Mouse (Mus musculus): ENCODE results near the gene Prlr. TPM values are rescaled to one million over a fixed set of nuclear protein-coding genes. Genes with fewer than 3 reads are reported as not detected.
A peak's percentile ranks its signal among the peaks of the same experiment; 100 is the strongest.

Gene Prlr
- 1.9 and 2.4 TPM in 2 replicates for total RNA-seq (2014; rRNA removed)
- polyA plus RNA-seq (2015; fragmentation: Nextera tagmentation; extraction: Ambion mirVana) = 3.1 and 3.4 TPM in 2 replicates

GRCm38 (mm10) chr15:10177083-10177482 is at the start of gene Prlr:
Gene Prlr, plus strand, starts transcription at chr15:10177238.
- DNase-seq (ENCODE audit: low spot score) (peak; percentile 16), ATAC-seq (no peak)
- Histone ChIP-seq H3K9ac (replicated peaks; ENCODE audit: low read length) (peak within 1 kb of the TSS; percentile 43), H3K27ac (no peak within 1 kb of the TSS; the same call in 1 of the 2 replicates), H3K36me3 (ENCODE audit: insufficient read depth, low read length) (no peaks in the 10 kb centered on the region), H3K4me1 (ENCODE audit: insufficient read depth, low read length) (no peaks in the 10 kb centered on the region), H3K9me3 (ENCODE audit: low read length) (no peaks in the 10 kb centered on the region), H3K27me3 (ENCODE audit: insufficient read depth, low read length) (no peaks in the 10 kb centered on the region), H3K4me3 (ENCODE audit: low read length) (peak within 1 kb of the TSS; percentile 40), H3K4me2 (ENCODE audit: low read depth, low read length) (peak within 1 kb of the TSS; percentile 78)
- 2% methylated on average over 9 of the region's 9 CpGs for WGBS
- no peak for TF ChIP-seq CTCF (IDR thresholded peaks at IDR 0.05; ENCODE audit: low read depth)

GRCm38 (mm10) chr15:10133781-10134180 is 43.3 kb upstream of the Prlr start:
- no peaks in the 10 kb centered on the region for H3K36me3 ChIP-seq (ENCODE audit: insufficient read depth, low read length)
- no peaks in the 10 kb centered on the region for H3K9me3 ChIP-seq (ENCODE audit: low read length)
- no peaks in the 10 kb centered on the region for H3K27me3 ChIP-seq (ENCODE audit: insufficient read depth, low read length)
- H3K4me3 ChIP-seq (ENCODE audit: low read length) = no peak overlapping the region
- ATAC-seq = no peak
- no peak for DNase-seq (ENCODE audit: low spot score)
- no peak overlapping the region for H3K9ac ChIP-seq (replicated peaks; ENCODE audit: low read length)
- no peaks in the 10 kb centered on the region for H3K4me1 ChIP-seq (ENCODE audit: insufficient read depth, low read length)
- no peak for TF ChIP-seq CTCF (IDR thresholded peaks at IDR 0.05; ENCODE audit: low read depth)
- WGBS = 89% methylated on average over 2 of the region's 2 CpGs
- no peak overlapping the region for H3K4me2 ChIP-seq (ENCODE audit: low read depth, low read length)
- H3K27ac ChIP-seq = no peak overlapping the region

- Histone ChIP-seq H3K4me2 (ENCODE audit: low read depth, low read length) (no peak overlapping the region), H3K9me3 (ENCODE audit: low read length) (no peaks in the 10 kb centered on the region), H3K36me3 (ENCODE audit: insufficient read depth, low read length) (no peaks in the 10 kb centered on the region), H3K4me3 (ENCODE audit: low read length) (no peak overlapping the region), H3K27ac (no peak overlapping the region), H3K4me1 (ENCODE audit: insufficient read depth, low read length) (no peaks in the 10 kb centered on the region), H3K27me3 (ENCODE audit: insufficient read depth, low read length) (no peaks in the 10 kb centered on the region), H3K9ac (replicated peaks; ENCODE audit: low read length) (no peak overlapping the region)
- no peak for DNase-seq (ENCODE audit: low spot score)
- WGBS = 80% methylated on average over 4 of the region's 4 CpGs
- TF ChIP-seq CTCF (IDR thresholded peaks at IDR 0.05; ENCODE audit: low read depth) = no peak
- no peak for ATAC-seq
These were observed 42.1 kb upstream of the Prlr start for GRCm38 (mm10) chr15:10134889-10135288.

GRCm38 (mm10) chr15:10144520-10144919 is 32.5 kb upstream of the Prlr start:
- 92% methylated on average over 5 of the region's 5 CpGs for WGBS
- DNase-seq (ENCODE audit: low spot score) (no peak), ATAC-seq (no peak)
- Histone ChIP-seq H3K27me3 (ENCODE audit: insufficient read depth, low read length) (no peaks in the 10 kb centered on the region), H3K4me3 (ENCODE audit: low read length) (no peak overlapping the region), H3K4me1 (ENCODE audit: insufficient read depth, low read length) (no peaks in the 10 kb centered on the region), H3K36me3 (ENCODE audit: insufficient read depth, low read length) (no peaks in the 10 kb centered on the region), H3K9me3 (ENCODE audit: low read length) (no peaks in the 10 kb centered on the region), H3K9ac (replicated peaks; ENCODE audit: low read length) (no peak overlapping the region), H3K27ac (no peak overlapping the region), H3K4me2 (ENCODE audit: low read depth, low read length) (no peak overlapping the region)
- no peak for TF ChIP-seq CTCF (IDR thresholded peaks at IDR 0.05; ENCODE audit: low read depth)

- no peaks in the 10 kb centered on the region for H3K4me1 ChIP-seq (ENCODE audit: insufficient read depth, low read length)
- TF ChIP-seq CTCF (IDR thresholded peaks at IDR 0.05; ENCODE audit: low read depth) = no peak
- H3K4me3 ChIP-seq (ENCODE audit: low read length) = no peak overlapping the region
- H3K4me2 ChIP-seq (ENCODE audit: low read depth, low read length) = no peak overlapping the region
- ATAC-seq (no peak), DNase-seq (ENCODE audit: low spot score) (no peak)
- H3K36me3 ChIP-seq (ENCODE audit: insufficient read depth, low read length) = no peaks in the 10 kb centered on the region
- 81% methylated on average over 4 of the region's 4 CpGs for WGBS
- H3K27me3 ChIP-seq (ENCODE audit: insufficient read depth, low read length) = no peaks in the 10 kb centered on the region
- no peaks in the 10 kb centered on the region for H3K9me3 ChIP-seq (ENCODE audit: low read length)
- H3K9ac ChIP-seq (replicated peaks; ENCODE audit: low read length) = no peak overlapping the region
- H3K27ac ChIP-seq = no peak overlapping the region
These were observed 28.8 kb upstream of the Prlr start for GRCm38 (mm10) chr15:10148196-10148595.

- H3K4me1 ChIP-seq (ENCODE audit: insufficient read depth, low read length) = no peaks in the 10 kb centered on the region
- no peak for TF ChIP-seq CTCF (IDR thresholded peaks at IDR 0.05; ENCODE audit: low read depth)
- H3K9ac ChIP-seq (replicated peaks; ENCODE audit: low read length) = no peak overlapping the region
- WGBS = 93% methylated on average over 2 of the region's 2 CpGs
- H3K4me2 ChIP-seq (ENCODE audit: low read depth, low read length) = no peak overlapping the region
- ATAC-seq = no peak
- H3K9me3 ChIP-seq (ENCODE audit: low read length) = no peaks in the 10 kb centered on the region
- H3K36me3 ChIP-seq (ENCODE audit: insufficient read depth, low read length) = no peaks in the 10 kb centered on the region
- no peak overlapping the region for H3K27ac ChIP-seq
- H3K27me3 ChIP-seq (ENCODE audit: insufficient read depth, low read length) = no peaks in the 10 kb centered on the region
- no peak for DNase-seq (ENCODE audit: low spot score)
- no peak overlapping the region for H3K4me3 ChIP-seq (ENCODE audit: low read length)
These were observed 16.4 kb upstream of the Prlr start for GRCm38 (mm10) chr15:10160663-10161062.

GRCm38 (mm10) chr15:10175078-10175477 is 2.0 kb upstream of the Prlr start:
- H3K4me1 ChIP-seq (ENCODE audit: insufficient read depth, low read length) = no peaks in the 10 kb centered on the region
- no peaks in the 10 kb centered on the region for H3K9me3 ChIP-seq (ENCODE audit: low read length)
- H3K27ac ChIP-seq = no peak overlapping the region
- no peak for TF ChIP-seq CTCF (IDR thresholded peaks at IDR 0.05; ENCODE audit: low read depth)
- H3K27me3 ChIP-seq (ENCODE audit: insufficient read depth, low read length) = no peaks in the 10 kb centered on the region
- 91% methylated on average over 6 of the region's 6 CpGs for WGBS
- no peak overlapping the region for H3K4me3 ChIP-seq (ENCODE audit: low read length)
- DNase-seq (ENCODE audit: low spot score) (no peak), ATAC-seq (no peak)
- no peak overlapping the region for H3K4me2 ChIP-seq (ENCODE audit: low read depth, low read length)
- no peak overlapping the region for H3K9ac ChIP-seq (replicated peaks; ENCODE audit: low read length)
- H3K36me3 ChIP-seq (ENCODE audit: insufficient read depth, low read length) = no peaks in the 10 kb centered on the region

All from hindbrain, postnatal 0 days (tissue).